Mouse (Mus musculus): ENCODE measurements around the gene Slc35b2.

Slc35b2 gene

DNA sequence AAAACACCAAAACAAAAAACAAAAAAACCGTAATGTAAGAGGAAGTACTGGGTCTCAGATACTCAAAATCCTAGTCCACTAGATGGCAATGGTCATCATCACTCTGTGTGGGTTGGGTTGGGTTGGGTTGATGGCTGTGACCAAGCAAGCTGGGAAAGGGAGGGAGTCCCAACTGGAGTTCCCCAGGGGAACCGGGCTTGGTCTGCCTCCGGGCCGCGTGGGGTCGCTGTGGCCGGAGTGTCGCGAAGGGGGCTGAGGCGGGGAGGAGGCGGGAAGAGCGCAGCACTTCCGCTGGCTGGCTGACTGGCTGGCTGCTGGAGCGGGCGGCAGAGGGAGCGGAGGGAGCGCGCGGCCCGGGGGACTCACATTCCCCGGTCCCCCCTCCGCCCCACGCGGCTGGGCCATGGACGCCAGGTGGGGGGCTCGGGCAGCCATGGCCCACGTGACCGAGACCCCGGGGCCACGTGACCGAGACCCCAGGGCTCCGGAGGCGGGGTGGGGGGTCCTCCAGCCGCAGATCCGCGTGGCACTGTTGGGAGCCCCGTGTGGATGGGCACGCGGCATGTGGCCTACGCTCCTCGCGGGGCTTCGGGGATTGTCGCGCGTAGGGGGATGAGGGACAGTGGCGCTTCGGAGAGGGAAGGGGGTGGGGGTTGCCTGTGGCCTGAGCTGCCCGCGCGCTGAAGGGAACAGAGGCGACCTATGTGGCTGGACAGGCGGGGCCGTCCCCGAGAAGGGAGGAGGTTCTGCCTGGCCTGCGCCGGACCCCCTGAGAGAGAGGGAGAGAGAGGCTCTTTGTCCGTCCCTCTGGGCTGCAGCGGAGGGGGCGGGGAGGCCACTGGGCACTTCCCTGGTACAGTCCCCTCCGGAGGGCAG, at the start of gene Slc35b2:
Gene Slc35b2, plus strand, starts transcription at position 220 of the 876 bp plus-strand sequence.
- DNase-seq: peak; percentile 96

DNA sequence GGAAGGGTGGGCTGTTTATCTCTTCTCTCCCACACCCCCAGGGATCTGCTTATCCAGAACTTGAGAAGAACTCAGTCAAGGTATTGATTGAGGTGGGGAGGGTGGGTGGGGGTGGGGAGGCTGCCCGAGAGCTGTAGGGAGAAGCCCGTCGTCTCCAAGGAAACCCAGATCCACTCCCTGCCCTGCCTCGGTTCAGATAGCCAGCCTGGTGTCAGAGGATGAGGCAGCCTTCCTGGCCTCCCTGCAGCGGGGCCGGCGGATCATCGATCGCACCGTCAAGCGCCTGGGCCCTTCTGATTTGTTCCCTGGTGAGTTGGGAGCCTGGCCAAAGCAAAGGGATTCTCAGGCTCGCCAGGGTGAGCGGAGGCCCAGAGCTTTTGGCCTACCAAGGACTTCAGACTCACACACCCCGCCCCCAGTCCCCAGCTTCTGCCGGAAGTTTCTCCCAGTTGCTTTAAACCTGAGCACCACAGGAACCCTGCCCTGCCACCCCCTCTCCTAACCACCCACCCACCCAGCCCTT, 48.4 kb upstream of the Slc35b2 start:
- DNase-seq: no peak

DNA sequence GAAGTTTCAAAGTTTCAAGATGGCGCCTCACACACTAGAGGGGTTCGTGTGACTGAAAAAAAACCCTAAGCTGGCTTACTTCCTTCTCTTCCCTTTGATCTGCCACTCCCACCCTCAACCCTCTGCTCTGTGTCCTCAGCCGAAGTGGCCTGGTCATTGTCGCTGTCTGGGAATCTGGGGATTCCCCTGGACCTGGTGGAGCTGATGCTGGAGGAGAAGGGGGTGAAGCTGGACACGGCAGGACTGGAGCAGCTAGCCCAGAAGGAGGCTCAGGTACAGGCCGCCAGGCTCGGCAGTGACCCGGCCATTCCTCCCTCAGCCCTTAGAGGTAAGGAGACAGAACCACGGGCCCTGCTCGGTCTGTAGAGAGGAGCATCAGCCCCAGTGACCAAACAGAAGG, 47.9 kb upstream of the Slc35b2 start:
- DNase-seq: no peak

DNA sequence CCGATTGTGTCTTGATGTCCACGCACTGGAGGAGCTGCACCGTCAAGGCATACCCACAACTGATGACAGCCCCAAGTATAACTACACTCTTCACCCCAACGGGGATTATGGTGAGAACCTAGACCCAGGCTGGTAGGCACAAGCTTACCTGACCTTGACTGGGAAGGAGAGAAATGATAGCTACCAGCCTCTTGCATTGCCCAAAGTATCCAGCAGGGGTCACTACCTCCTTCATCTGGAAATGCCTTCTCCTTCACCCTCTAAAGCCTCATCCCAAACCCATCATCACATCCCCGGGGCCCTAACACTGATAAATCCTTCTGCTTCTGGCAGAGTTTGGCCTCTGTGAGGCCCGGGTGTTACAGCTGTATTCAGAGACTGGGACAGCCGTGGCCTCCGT, 47.2 kb upstream of the Slc35b2 start:
- DNase-seq: peak; percentile 85

DNA sequence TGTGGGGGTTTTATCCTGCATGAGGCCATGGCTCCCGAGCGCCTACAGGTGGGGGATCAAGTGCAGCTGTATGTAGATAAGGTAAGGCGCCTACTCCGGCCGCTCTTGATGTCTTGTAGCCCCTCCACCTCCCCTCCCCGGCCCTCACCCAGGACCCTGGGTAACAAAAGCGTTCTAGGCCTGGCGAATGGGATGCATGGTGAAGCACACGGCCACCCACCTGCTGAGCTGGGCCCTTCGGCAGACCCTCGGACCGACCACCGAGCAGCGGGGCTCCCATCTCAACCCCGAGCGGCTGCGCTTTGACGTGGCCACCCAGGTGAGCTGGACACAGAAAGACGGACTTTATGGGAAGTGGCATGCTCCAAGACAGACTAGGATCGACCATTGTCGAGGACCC, 46.5 kb upstream of the Slc35b2 start:
- no peak for DNase-seq

DNA sequence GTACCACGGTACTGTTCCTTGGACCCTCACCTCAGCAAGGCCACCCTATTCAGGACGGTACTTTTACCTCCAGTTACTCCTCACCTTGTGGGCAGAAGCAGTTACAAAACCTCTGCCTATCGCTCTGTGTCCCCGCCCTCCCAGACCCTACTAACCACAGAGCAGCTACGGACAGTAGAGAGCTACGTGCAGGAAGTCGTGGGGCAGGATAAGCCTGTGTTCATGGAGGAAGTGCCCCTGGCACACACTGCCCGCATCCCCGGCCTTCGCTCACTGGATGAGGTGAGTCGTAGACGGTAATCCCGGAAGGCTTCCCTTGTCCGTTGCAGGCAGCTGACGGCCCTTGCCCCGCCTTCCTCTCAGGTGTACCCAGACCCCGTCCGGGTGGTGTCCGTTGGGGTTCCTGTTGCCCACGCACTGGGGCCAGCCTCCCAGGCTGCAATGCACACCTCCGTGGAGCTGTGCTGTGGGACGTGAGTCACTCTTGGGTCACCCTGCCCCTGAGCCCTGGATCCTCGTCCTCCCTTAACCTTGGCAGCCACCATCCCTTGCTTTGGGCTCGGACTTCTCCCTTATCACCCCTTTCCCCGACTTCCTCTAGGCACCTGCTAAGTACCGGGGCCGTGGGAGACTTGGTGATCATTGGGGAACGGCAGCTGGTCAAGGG, 46.0 kb upstream of the Slc35b2 start:
- DNase-seq: no peak

DNA sequence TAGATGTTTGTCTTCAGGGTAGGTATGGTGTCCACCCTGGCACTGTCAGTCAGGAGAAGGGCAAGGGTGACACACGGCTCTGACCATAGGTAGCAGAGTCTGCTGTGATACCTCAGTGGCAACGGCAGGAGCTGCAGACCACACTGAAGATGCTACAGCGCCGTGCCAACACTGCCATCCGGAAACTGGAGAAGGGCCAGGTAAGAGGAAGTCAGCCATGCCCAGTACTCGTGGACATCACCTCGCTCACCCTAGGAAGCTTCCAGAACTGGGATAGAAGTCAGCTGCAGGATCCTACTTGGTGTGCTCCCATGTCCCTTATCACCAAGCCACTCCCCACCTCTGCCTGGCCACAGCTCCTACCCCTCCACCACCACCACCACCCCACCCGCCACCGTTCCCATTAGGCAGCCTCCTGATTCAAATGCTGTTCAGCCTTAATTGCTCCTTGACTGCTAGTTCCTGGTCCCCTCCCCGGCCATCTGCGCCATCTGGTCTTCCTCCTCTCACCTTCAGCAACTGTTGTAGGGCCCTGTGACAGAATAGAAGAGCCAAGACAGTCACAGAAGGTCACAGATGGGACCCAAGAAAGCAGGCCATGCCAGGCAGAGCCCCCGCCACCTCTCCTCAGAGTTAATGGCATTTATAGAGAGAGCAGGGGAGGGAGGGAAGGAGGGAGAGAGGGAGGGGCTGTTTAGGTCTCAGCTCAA, 44.8 kb upstream of the Slc35b2 start:
- DNase-seq: no peak

DNA sequence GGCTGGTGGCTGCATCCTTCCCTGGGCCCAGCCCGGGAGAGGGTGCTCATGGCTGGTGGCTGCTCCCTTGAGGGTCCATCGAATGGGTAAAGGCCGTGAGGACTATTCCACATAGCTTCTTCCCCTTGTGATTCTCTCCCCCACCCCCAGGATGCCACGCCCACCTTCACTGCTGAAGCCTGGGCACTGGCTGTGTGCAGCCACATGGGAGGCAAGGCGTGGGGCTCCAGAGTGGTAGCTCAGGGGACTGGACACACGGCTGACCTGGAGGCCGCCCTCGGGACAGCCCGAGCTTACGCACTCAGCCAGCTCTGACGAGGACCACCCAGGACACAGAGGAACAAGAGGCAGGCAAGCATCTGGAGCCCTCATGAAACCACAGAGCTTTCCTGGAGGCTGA, 43.5 kb upstream of the Slc35b2 start:
- no peak for DNase-seq

DNA sequence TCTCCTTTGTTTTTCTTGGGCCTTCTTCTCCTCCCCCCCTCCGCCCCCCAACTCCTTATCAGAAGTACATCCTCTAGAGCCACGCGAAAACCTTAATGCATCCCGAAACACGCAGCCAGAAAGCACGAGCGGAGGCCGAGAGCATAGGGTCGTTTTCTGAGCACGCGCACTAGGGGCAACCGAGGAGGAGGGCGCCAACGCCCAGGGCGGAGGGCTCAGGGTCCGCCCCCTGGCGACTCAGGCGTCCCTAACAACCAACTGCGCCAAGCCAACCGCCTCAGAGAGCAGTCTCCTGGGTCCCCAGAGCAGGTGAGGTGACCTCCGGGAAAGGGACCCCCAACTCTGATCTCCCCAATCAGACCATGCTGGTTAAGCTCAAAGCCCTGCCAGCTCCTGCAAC, 40.4 kb upstream of the Slc35b2 start, which contains the start of gene Tcte1:
Gene Tcte1, plus strand, starts transcription at position 172 of the 400 bp plus-strand sequence.
- DNase-seq: peak; percentile 57

DNA sequence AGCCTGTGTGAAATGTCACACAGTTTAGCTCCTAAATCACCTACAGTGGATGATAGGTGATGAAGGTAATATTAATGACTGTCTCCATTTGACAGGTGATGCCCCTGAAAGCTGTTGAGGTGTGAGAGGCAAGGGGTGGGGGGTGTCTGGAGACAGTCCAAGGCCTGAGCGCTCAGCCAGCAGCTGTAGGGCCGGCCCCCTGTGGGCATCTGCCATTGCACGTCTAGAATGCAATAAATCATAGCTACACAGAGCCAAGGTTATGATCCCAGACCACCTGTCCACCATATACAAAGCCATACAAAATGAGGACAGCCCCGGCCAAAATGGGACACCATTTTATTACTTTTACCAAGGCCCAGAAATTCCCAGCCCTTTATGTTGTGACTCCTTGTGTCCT, 38.7 kb upstream of the Slc35b2 start:
- DNase-seq: no peak

DNA sequence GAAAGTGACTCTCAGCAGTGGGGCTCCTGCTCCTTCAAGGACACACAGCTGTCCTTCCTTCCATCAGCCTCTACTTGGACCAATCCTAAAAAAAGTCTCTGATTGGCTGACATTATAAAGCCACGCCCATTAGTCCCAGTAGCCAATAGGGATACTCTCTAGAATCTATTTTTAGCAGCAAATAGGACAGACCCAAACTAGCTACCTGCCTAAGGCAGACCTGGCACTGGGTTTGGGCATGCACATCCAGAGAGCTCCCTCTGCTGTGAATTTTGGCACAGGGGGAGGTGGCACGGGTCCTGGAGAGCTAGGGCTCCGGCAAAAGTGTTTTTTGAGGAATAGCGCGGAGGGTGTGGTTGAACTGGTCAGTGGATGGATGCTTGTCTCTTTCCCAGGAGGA, 37.1 kb upstream of the Slc35b2 start:
- no peak for DNase-seq

DNA sequence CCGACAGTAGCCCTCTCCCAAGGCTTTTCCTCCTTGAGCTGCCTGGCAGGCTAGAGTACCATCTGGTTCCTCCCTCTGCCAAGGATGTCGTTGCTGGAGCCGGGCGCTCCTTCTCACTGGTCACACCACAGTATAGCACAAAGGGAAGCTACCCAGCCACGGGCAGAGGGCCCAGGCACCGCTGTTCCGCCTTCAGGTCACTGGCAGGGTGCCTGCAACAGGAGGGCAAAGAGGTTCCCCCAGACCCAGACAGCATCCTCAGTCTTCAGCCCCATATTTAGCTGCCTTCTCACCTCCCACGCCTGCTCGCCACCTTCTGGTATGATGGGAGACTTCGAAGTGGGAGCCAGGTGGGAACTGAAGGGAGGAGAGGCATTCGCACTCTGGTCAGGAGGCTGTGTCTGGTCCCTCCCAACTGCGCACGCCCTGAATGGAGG, 33.3 kb upstream of the Slc35b2 start:
- no peak for DNase-seq

DNA sequence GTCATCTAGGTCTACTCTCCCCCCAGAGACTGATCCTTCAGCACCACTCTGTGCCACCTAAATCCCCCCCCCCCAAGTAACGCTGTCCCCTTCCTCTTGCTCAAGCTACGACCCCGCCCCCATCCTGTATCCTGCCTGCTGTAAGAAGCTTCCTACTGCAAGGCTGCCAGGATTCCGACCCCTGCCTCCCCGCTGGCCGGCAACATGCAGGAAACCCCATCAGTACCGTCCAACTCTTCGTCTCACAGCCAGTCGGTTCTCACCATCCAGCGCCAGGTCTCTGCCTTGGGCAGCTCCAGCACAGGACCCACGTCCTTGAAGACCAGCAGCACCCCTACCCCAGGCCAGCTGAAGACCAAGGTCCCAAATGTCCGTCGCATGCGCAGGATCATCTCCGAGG, 30.8 kb upstream of the Slc35b2 start:
- DNase-seq: no peak

DNA sequence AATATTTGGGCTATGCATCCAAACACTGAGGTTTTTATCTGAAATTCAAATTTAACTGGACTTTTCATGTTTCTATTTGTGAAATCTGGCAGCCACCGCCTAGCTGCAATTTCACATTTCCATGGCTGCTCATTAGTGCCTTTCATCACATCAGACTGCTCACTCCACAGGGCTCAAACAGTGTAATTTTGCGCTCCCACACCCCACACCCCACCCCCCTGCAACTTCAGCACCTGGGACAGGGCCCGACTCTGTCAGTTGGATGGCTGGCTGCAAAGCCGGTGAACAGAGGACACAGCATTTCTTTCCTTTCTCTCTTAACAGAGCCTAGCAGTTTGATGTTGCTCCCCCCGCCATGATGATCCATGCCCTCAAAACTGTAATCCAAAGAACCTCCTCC, 27.4 kb upstream of the Slc35b2 start:
- DNase-seq: peak; percentile 65

DNA sequence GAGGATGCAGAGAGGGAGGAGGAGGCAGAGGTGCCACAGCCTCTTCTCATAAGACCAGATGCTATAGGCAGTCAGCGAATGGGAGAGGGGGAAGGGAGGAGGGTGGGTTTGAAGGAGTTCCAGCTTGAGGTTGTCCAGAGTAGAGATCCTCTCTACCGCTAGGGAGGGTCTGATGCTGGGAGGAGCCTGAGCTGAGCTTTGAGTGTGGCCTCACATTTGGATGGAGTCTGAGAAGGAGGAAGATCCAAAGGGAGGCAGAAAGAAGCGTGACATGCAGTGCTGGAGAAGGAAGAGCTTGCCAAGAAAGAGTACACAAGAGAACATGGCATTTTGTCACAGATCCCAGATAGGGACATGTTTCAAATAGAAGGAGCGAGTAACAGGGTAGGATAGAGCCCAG, 25.3 kb upstream of the Slc35b2 start:
- no peak for DNase-seq

DNA sequence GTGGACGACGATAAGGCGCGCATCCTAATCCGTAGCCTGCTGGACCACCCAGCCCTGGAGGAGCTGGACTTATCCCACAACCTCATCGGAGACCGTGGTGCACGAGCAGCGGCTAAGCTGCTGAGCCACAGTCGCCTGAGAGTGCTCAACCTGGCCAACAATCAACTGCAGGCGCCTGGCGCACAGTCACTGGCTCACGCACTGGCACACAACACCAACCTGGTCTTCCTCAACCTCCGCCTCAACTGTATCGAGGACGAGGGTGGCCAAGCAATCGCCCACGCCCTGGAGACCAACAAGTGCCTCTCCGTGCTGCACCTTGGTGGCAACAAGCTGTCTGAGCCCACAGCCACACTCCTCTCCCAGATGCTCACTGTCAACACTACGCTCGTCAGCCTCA, 24.0 kb upstream of the Slc35b2 start:
- no peak for DNase-seq

DNA sequence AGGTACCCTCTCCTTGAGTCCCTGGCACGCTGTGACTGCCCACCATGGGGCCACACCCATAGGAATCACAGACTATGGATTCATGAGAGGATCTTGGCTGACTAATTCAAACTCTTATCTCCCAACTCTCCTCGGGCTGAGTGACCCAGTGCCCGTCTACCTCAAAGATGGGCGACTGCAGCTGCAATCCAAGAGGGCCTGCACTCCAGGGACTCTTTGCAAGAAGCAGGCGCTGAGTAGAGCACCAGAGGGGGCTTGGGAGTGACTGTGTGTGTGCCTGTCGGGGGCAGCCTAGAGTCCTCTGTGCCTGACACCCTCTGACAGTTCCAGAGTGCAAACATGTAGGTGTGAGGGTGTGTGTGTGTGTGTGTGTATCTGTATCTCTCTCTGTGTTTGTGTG, 21.5 kb upstream of the Slc35b2 start:
- no peak for DNase-seq

DNA sequence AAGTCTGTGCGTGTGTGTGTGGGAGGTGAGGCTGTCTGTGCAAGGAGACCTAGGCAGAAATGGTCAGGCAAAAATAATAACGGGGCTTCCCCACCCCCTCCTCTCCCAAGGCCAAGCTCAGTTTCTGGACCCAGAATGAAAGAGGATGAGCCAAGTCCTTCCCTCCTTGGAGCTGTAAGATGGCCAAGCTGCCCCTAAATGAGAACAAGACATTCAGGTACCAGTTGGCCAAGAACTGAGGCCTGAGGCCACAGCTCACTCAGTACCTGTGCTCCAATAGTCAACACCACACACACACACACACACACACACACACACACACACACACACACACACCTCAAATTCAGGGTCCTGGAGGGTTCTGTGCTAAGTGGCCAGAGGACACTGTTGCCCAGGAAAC, 21.0 kb upstream of the Slc35b2 start:
- DNase-seq: no peak

DNA sequence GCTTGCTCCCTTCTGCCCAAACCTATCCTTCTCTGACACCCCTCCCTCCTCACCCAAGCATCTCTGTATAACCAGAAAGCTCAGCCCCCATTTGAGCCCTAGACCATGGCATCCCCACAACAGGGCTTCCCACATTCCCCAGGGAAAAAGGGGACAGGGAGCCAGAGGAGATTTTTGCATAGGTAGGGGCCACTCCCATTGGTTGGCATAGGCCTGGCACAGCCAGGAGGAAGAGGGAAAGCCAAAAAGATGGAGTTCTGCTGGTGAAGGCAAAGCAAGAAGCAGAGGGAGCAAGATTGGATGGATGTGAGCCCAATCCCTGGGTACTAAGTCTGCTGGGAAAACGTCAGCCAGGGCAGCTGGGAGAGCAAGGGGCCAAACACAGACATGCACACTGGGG, 20.6 kb upstream of the Slc35b2 start:
- DNase-seq: no peak

DNA sequence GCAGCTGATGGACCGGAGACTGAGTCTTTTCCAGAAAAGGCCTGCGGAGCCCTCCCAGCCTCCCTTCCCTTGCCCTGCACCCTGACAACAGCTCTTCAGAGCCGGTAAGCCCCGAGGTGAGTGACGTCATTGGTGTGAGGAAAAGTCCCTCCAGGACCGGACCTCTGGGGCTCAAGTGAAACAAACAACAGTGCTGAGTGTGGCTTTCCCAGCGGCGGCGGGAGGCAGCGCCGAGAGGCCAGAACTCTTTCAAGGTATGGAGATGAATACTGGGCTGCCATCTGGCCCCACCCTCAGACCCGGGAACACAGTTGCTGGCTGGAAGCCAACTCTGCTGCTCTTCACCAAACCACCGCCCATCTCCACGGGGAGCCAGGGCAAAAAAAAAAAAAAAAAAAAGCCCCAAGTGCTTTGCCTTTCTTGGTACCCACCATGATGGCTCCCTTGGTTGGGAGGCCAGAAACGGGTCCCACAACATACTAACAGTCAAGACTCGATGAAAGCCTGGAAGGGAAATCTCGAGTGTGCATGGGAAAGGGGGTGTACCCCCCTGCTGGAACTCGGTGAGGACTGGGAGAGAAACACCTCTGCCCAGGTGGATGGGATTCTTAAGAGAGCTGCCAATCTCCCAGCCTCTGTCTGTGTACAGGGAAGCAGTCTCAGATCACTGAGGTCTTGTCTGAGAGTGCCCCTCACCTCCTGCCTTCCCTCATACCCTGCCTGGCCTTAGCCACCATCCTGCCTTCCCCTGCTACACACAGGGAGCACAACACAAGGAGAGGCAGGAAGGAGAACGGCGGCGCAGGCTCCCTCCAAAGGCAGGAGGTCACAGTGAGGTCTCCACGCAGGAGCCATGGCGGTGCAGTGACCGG, 19.4 kb upstream of the Slc35b2 start:
- DNase-seq: no peak

DNA sequence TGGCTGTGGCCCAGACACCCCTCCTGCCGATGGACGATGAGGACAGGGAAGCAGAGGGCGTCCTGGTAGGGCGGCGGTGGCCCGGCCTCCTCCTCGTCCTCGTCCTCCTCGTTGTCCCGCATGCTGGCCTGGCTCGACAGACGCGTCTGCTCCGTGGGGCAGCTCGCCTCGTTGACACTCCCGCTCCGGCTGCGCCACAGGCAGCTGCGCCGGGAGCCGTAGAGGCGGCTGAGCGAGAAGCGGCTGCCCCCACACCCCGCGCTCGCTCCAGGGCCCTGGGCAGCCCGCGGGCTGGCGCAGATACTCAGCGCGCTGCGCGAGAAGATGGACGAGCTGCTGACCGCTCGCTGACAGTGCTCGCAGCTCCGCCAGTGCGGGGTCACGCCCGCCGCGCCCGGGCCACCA, 18.8 kb upstream of the Slc35b2 start:
- DNase-seq: no peak

DNA sequence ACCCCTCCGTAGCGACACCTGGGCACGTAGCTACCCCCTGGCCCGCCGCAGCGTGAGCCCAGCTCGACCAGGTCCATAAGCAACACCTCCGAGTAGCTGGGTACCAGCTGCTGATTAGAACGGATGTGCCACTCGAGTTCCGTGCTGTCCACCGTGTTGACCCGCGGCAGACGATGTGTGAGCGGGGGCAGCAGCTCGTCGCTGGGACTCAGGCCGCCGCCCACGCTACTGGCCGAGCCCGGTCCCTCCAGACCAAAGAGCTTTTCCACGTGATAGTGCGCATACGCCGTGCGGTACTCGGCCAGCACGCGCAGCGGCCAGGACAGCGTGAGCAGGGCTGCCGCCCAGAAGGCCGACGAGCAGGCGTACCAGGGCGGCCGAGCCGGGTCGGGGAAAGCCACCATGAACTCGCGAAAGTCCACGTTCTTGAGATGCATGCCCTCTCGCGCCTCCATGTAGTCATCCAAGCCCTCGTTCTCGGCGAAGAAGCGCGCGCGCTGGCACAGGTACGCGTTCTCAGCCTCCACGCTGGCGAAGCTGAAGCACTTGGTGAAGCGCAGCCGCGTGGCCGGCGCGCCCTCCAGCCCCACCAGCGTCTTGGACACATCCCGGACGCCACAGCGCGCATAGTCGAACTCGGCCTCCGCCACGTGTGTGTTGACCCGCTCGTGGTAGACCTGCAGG, 18.3 kb upstream of the Slc35b2 start:
- no peak for DNase-seq
